Mouse (Mus musculus) MEL (cell line): Measurements from ENCODE around the gene Grik4. TPM values are rescaled to one million over a fixed set of nuclear protein-coding genes. Genes with fewer than 3 reads are reported as not detected.

ENCODE experiments used
- DNase-seq: peaks from one replicate; pipeline ENCODE4 v3.0.0; 2011; ENCODE audit warnings: low read depth, low spot score
- H3K27ac ChIP-seq: 2 replicates; pipeline ENCODE4 v1.5.1; 2012; ENCODE audit warnings: low read depth, mild to moderate bottlenecking, control low read depth, low read length, moderate library complexity; ENCODE audit not compliant: control insufficient read depth
- H3K27me3 ChIP-seq, 2 experiments: fragments of 150-350 bp in 1 of 2; sonication (generic) in 1 of 2; 2 replicates each; pipeline ENCODE4 v1.6.1; 2012; ENCODE audit warnings: low read length in 2 of 2, mild to moderate bottlenecking in 2 of 2, improper control_type of control experiment in 1 of 2, moderate library complexity in 1 of 2; ENCODE audit not compliant: insufficient read depth in 2 of 2, control insufficient read depth in 1 of 2
- H3K36me3 ChIP-seq, 2 experiments: 2 replicates each; pipeline ENCODE4 v1.6.1; 2012 to 2014; ENCODE audit warnings: low read length in 2 of 2, improper control_type of control experiment in 1 of 2, inconsistent platforms in 1 of 2, mild to moderate bottlenecking in 1 of 2; ENCODE audit not compliant: insufficient read depth in 2 of 2, control insufficient read depth in 1 of 2
- H3K4me1 ChIP-seq, 2 experiments: fragments of 150-350 bp in 1 of 2; sonication (generic) in 1 of 2; 2 replicates each; pipeline ENCODE4 v1.6.1; 2012; ENCODE audit warnings: low read length in 2 of 2, improper control_type of control experiment in 1 of 2, mild to moderate bottlenecking in 1 of 2; ENCODE audit not compliant: insufficient read depth in 2 of 2, control insufficient read depth in 1 of 2
- H3K4me3 ChIP-seq, 2 experiments: fragments of 150-350 bp in 1 of 2; sonication (generic) in 1 of 2; 2 replicates each; pipeline ENCODE4 v1.5.1; 2012; ENCODE audit warnings: low read depth in 2 of 2, low read length in 2 of 2, mild to moderate bottlenecking in 2 of 2, moderate library complexity in 2 of 2, control low read depth in 1 of 2, improper control_type of control experiment in 1 of 2; ENCODE audit not compliant: control insufficient read depth in 1 of 2, insufficient read depth in 1 of 2
- H3K79me2 ChIP-seq: 2 replicates; pipeline ENCODE4 v1.6.1; 2012; ENCODE audit warnings: mild to moderate bottlenecking, low read length, moderate library complexity; ENCODE audit not compliant: control insufficient read depth, poor library complexity, insufficient read depth
- H3K9ac ChIP-seq: 2 replicates; pipeline ENCODE4 v1.6.1; 2012; ENCODE audit warnings: low read depth, mild to moderate bottlenecking, control low read depth, low read length, moderate library complexity; ENCODE audit not compliant: control insufficient read depth, poor library complexity, severe bottlenecking
- H3K9me3 ChIP-seq: fragments of 150-350 bp; sonication (generic); replicated peaks from 2 replicates; pipeline ENCODE4 v1.6.1; 2012; ENCODE audit warnings: mild to moderate bottlenecking, low read length, improper control_type of control experiment, moderate library complexity; ENCODE audit not compliant: insufficient read depth
- CHD1 ChIP-seq: IDR thresholded peaks from 2 replicates; pipeline ENCODE4 v1.6.1; 2012; ENCODE audit warnings: low read depth, mild to moderate bottlenecking, inconsistent platforms, low read length, improper control_type of control experiment
- CHD2 ChIP-seq: IDR thresholded peaks from 2 replicates; pipeline ENCODE4 v1.6.1; 2011; ENCODE audit warnings: low read length, improper control_type of control experiment
- CTCF ChIP-seq, 3 experiments: IDR thresholded peaks in 2 of 3; conservative IDR thresholded peaks in 1 of 3; 2 replicates each; pipeline ENCODE4 v1.5.1; 2011 to 2012; ENCODE audit warnings: low read length in 3 of 3, low read depth in 2 of 3, mild to moderate bottlenecking in 2 of 3, improper control_type of control experiment in 1 of 3, inconsistent platforms in 1 of 3, mixed read lengths in 1 of 3, moderate library complexity in 1 of 3; ENCODE audit not compliant: control insufficient read depth in 1 of 3, insufficient read depth in 1 of 3, poor library complexity in 1 of 3, severe bottlenecking in 1 of 3
- E2F4 ChIP-seq: IDR thresholded peaks from 2 replicates; pipeline ENCODE4 v1.6.1; 2011; ENCODE audit warnings: low read depth, low read length, improper control_type of control experiment, borderline replicate concordance
- ELF1 ChIP-seq: IDR thresholded peaks from 2 replicates; pipeline ENCODE4 v1.6.1; 2014; ENCODE audit warnings: low read depth, mild to moderate bottlenecking, inconsistent platforms, low read length, improper control_type of control experiment, moderate library complexity
- EP300 ChIP-seq, 2 experiments: IDR thresholded peaks; 2 replicates each; pipeline ENCODE4 v1.6.1; 2011; ENCODE audit warnings: improper control_type of control experiment in 2 of 2, low read length in 2 of 2, low read depth in 1 of 2, mild to moderate bottlenecking in 1 of 2
- ETS1 ChIP-seq: IDR thresholded peaks from 2 replicates; pipeline ENCODE4 v1.6.1; 2012; ENCODE audit warnings: low read depth, mild to moderate bottlenecking, inconsistent platforms, low read length, improper control_type of control experiment, moderate library complexity
- GABPA ChIP-seq: IDR thresholded peaks from 2 replicates; pipeline ENCODE4 v1.6.1; 2012; ENCODE audit warnings: low read depth, mild to moderate bottlenecking, inconsistent platforms, low read length, improper control_type of control experiment, moderate library complexity
- JUND ChIP-seq: IDR thresholded peaks from 2 replicates; pipeline ENCODE4 v1.6.1; 2011; ENCODE audit warnings: low read depth, mild to moderate bottlenecking, improper control_type of control experiment, low read length
- KAT2A ChIP-seq: conservative IDR thresholded peaks from 2 replicates; pipeline ENCODE4 v1.6.1; 2012; ENCODE audit warnings: low read depth, low read length, improper control_type of control experiment, inconsistent platforms
- MAFK ChIP-seq: IDR thresholded peaks from 2 replicates; pipeline ENCODE4 v1.6.1; 2011; ENCODE audit warnings: low read depth, mild to moderate bottlenecking, low read length, improper control_type of control experiment, borderline replicate concordance
- MAX ChIP-seq: IDR thresholded peaks from 2 replicates; pipeline ENCODE4 v1.6.1; 2011; ENCODE audit warnings: low read length, improper control_type of control experiment
- MEF2A ChIP-seq: IDR thresholded peaks from 2 replicates; pipeline ENCODE4 v1.6.1; 2014; ENCODE audit warnings: low read depth, mild to moderate bottlenecking, inconsistent platforms, low read length, improper control_type of control experiment; ENCODE audit not compliant: poor library complexity, insufficient replicate concordance, severe bottlenecking; ENCODE audit errors: extremely low read depth
- MXI1 ChIP-seq: IDR thresholded peaks from 2 replicates; pipeline ENCODE4 v1.6.1; 2011; ENCODE audit warnings: mild to moderate bottlenecking, low read depth, low read length, improper control_type of control experiment
- MYB ChIP-seq: IDR thresholded peaks from 2 replicates; pipeline ENCODE4 v1.6.1; 2011; ENCODE audit warnings: mild to moderate bottlenecking, low read depth, low read length, improper control_type of control experiment
- MYC ChIP-seq: IDR thresholded peaks from 2 replicates; pipeline ENCODE4 v1.6.1; 2011; ENCODE audit warnings: low read depth, mild to moderate bottlenecking, low read length, improper control_type of control experiment, moderate library complexity
- NELFE ChIP-seq: IDR thresholded peaks from 2 replicates; pipeline ENCODE4 v1.6.1; 2011; ENCODE audit warnings: low read depth, low read length, improper control_type of control experiment
- RAD21 ChIP-seq: IDR thresholded peaks from 2 replicates; pipeline ENCODE4 v1.6.1; 2011; ENCODE audit warnings: mild to moderate bottlenecking, low read depth, low read length, improper control_type of control experiment
- TAL1 ChIP-seq: IDR thresholded peaks from 2 replicates; pipeline ENCODE4 v1.6.1; 2012; ENCODE audit warnings: mild to moderate bottlenecking, inconsistent platforms, low read length, moderate library complexity, mixed read lengths
- TBP ChIP-seq: IDR thresholded peaks from 2 replicates; pipeline ENCODE4 v1.8.0; 2011; ENCODE audit warnings: low read depth, low read length, improper control_type of control experiment
- TCF12 ChIP-seq: IDR thresholded peaks from 2 replicates; pipeline ENCODE4 v1.6.1; 2014; ENCODE audit warnings: low read depth, mild to moderate bottlenecking, inconsistent platforms, low read length, improper control_type of control experiment, moderate library complexity
- USF1 ChIP-seq: IDR thresholded peaks from 2 replicates; pipeline ENCODE4 v1.6.1; 2014; ENCODE audit warnings: low read depth, mild to moderate bottlenecking, inconsistent platforms, low read length, improper control_type of control experiment, moderate library complexity
- ZC3H11A ChIP-seq: IDR thresholded peaks from 2 replicates; pipeline ENCODE4 v1.6.1; 2012; ENCODE audit warnings: low read depth, mild to moderate bottlenecking, inconsistent platforms, low read length, improper control_type of control experiment
- ZKSCAN1 ChIP-seq: IDR thresholded peaks from 2 replicates; pipeline ENCODE4 v1.6.1; 2012; ENCODE audit warnings: low read depth, mild to moderate bottlenecking, inconsistent platforms, low read length, improper control_type of control experiment, moderate library complexity
- polyA plus RNA-seq, 2 experiments: library from polyadenylated mRNA; stranded (reverse) in 1 of 2; unstranded in 1 of 2; fragments of >175 nt in 1 of 2; fragments of >200 nt in 1 of 2; gene quantifications; 2 replicates each; pipeline versions ENCODE4 v1.2.1 to v1.2.4; 2012; ENCODE audit warnings: low replicate concordance in 2 of 2, low read depth in 1 of 2; ENCODE audit not compliant: insufficient read length in 2 of 2, insufficient read depth in 1 of 2, missing spikeins in 1 of 2
- total RNA-seq: library from RNA; depleted of rRNA; stranded (reverse); fragments of 300-350 nt; gene quantifications from 2 replicates; pipeline ENCODE4 v1.2.3, GENCODE M21; 2012

Gene Grik4
- total and polyA plus RNA-seq, 3 experiments, result 0.17 TPM; not detected in 2

DNA sequence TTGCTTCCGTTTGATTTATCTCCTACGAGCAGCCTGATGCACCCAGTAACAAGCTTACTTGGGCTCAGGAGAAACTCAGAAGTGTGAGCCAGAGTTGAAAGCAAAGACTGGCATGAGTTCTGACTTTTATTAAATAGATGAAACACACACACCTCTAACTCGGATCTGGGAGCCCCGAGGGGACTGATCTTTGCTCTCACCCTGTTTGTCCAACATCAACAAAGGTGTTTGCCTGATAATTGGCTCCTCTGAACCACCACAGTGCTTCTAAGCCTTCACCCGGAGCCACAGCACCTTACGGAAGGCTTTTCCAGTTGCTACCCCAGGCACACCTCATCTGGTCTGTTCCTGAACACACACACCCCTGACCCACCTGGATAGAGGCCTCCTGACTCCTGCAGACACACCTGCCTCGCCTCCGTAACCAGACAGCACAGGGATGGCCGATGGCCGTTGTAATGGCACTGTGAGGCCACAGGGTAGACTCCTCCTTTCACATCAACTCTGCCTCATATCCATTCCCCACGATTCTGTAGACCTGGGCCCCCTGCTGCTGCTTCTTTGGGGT, 302.7 kb downstream of the Grik4 start:
- TF ChIP-seq KAT2A (no peak), TCF12 (no peak), GABPA (no peak), MXI1 (no peak), E2F4 (no peak), ETS1 (no peak), MYB (no peak), RAD21 (no peak), MYC (no peak), CHD2 (no peak), JUND (no peak), EP300 (IDR thresholded peaks at IDR 0.05; ENCODE audit: low read depth in 1 of 2, low read length in 2 of 2) (no peak), USF1 (no peak), CTCF (IDR thresholded peaks at IDR 0.05 in 2 of 3, conservative IDR thresholded peaks at IDR 0.05 in 1 of 3; ENCODE audit: control insufficient read depth in 1 of 3, insufficient read depth in 1 of 3, low read depth in 2 of 3, low read length in 3 of 3, poor library complexity in 1 of 3, severe bottlenecking in 1 of 3) (no peak), ZC3H11A (no peak)
- no peak for DNase-seq
- no peaks in the 10 kb centered on the region for H3K4me1 ChIP-seq
- H3K4me3 ChIP-seq, result no peak overlapping the region
- no peak overlapping the region for H3K9ac ChIP-seq
- no peak overlapping the region for H3K27ac ChIP-seq
- H3K9me3 ChIP-seq, result no peaks in the 10 kb centered on the region
- H3K79me2 ChIP-seq, result no peaks in the 10 kb centered on the region
- H3K27me3 ChIP-seq, result no peaks in the 10 kb centered on the region
- no peaks in the 10 kb centered on the region for H3K36me3 ChIP-seq

DNA sequence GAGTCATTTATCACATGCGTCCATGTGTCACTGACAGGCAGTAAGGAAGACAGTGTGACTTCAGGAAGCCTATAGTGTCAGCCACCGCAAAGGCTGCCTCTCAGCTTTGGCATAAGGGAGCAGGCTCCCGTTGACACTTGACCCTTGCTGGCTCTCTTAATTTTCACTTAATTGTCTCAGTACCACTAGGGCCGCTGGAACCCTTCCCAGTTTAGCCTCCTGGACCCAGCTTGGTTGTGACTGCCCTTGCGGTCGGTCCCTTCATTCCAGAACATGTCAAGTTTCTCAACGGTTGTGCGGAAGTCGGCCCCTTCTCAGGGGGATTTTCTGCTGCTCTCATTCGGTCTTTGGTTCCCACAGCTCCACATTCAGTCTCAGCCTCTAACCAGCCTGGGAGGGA, 307.8 kb downstream of the Grik4 start:
- Histone ChIP-seq H3K9me3 (no peaks in the 10 kb centered on the region), H3K79me2 (no peaks in the 10 kb centered on the region), H3K36me3 (no peaks in the 10 kb centered on the region), H3K4me1 (no peaks in the 10 kb centered on the region), H3K4me3 (no peak overlapping the region), H3K27me3 (no peaks in the 10 kb centered on the region), H3K9ac (no peak overlapping the region), H3K27ac (no peak overlapping the region)
- DNase-seq, result no peak
- no peak for TF ChIP-seq JUND

DNA sequence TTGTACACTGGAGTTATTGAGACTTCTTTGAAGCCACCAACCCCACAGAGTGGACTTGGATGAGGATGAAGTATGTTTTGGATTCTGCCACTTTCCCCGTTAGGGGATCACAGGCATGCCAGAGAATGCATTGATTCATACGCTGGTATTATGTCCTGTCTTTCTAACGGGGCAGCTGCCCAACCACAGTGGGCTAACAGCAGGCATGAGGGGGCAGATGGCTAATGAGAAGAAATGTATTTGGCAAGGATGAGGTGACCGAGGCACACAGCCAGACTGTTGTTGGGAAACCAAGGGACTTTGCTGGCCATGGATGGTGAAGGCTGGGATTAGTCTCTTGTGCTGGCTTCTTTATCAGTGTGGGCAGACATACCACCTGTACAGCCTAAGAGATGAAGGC, 312.8 kb downstream of the Grik4 start:
- Histone ChIP-seq H3K9me3 (no peaks in the 10 kb centered on the region), H3K4me3 (no peak overlapping the region), H3K27me3 (no peaks in the 10 kb centered on the region), H3K79me2 (no peaks in the 10 kb centered on the region), H3K36me3 (no peaks in the 10 kb centered on the region), H3K9ac (no peak overlapping the region), H3K4me1 (no peaks in the 10 kb centered on the region), H3K27ac (no peak overlapping the region)
- DNase-seq, result no peak
- TF ChIP-seq MAX (no peak), CHD1 (no peak), TAL1 (no peak), ZKSCAN1 (no peak), NELFE (no peak), MEF2A (no peak), ELF1 (no peak), USF1 (no peak), MAFK (no peak), TBP (no peak), GABPA (no peak), TCF12 (no peak), E2F4 (no peak), ZC3H11A (no peak)
